Mouse (Mus musculus) midbrain, embryonic 10.5 days (tissue): ENCODE measurements around the gene Best2. TPM values are rescaled to one million over a fixed set of nuclear protein-coding genes. Genes with fewer than 3 reads are reported as not detected.

Source experiments
- DNase-seq: peaks from one replicate; pipeline ENCODE4 v3.0.0-alpha.2; 2017; ENCODE audit warnings: low spot score
- H3K27ac ChIP-seq: fragments of 300-500 bp; sonication (generic); replicated peaks from 2 replicates; pipeline ENCODE4 v1.5.1; 2016; ENCODE audit warnings: mild to moderate bottlenecking
- H3K27me3 ChIP-seq: fragments of 300-500 bp; sonication (generic); 2 replicates; pipeline ENCODE4 v1.6.1; 2016; ENCODE audit warnings: low read depth, mild to moderate bottlenecking; ENCODE audit not compliant: poor library complexity, severe bottlenecking
- H3K36me3 ChIP-seq: fragments of 300-500 bp; sonication (generic); 2 replicates; pipeline ENCODE4 v1.6.1; 2016; ENCODE audit warnings: mild to moderate bottlenecking, moderate library complexity
- H3K4me1 ChIP-seq: fragments of 300-500 bp; sonication (generic); 2 replicates; pipeline ENCODE4 v1.6.1; 2016
- H3K4me3 ChIP-seq: fragments of 300-500 bp; sonication (generic); 2 replicates; pipeline ENCODE4 v1.5.1; 2016; ENCODE audit warnings: mild to moderate bottlenecking, moderate library complexity
- H3K9me3 ChIP-seq: fragments of 300-500 bp; sonication (generic); replicated peaks from 2 replicates; pipeline ENCODE4 v1.6.1; 2016; ENCODE audit warnings: mild to moderate bottlenecking
- WGBS: fragments of 180-500 bp; shearing (Covaris S2); methylation state at CpG from one replicate; pipeline ENCODE4 v1.1.7; 2016; 5-methylcytosine and 5-hydroxymethylcytosine counted together
- polyA plus RNA-seq: library from polyadenylated mRNA; unstranded; fragments of >200 nt; fragmentation: Nextera tagmentation; extraction: Ambion mirVana; gene quantifications from 2 replicates; pipeline ENCODE4 v1.2.1, GENCODE M21; 2016

The Best2 gene
- polyA plus RNA-seq, 1 experiment from 2014 or later: not detected

GRCm38 (mm10) chr8:85011242-85011641, 3.1 kb downstream of the Best2 start:
- Histone ChIP-seq H3K4me3 (peak overlapping the region; percentile 21), H3K36me3 (no peaks in the 10 kb centered on the region), H3K4me1 (peaks cover 12% of the 10 kb centered on the region), H3K27me3 (peaks cover 77% of the 10 kb centered on the region), H3K27ac (no peak overlapping the region), H3K9me3 (no peaks in the 10 kb centered on the region)
- DNase-seq: no peak
- WGBS: 13% methylated on average over 28 of the region's 28 CpGs

- WGBS: 14% methylated on average over 25 of the region's 25 CpGs
- H3K9me3 ChIP-seq: no peaks in the 10 kb centered on the region
- no peak overlapping the region for H3K27ac ChIP-seq
- H3K4me3 ChIP-seq: no peak overlapping the region
- H3K36me3 ChIP-seq: no peaks in the 10 kb centered on the region
- peaks cover 4% of the 10 kb centered on the region for H3K4me1 ChIP-seq
- no peak for DNase-seq
- peaks cover 54% of the 10 kb centered on the region for H3K27me3 ChIP-seq
Observed at GRCm38 (mm10) chr8:85007686-85008085, 6.6 kb downstream of the Best2 start.

- Histone ChIP-seq H3K4me3 (peak overlapping the region; percentile 41), H3K27me3 (peaks cover 37% of the 10 kb centered on the region)
- WGBS: 4% methylated on average over 19 of the region's 19 CpGs
Observed at GRCm38 (mm10) chr8:84997649-84998295, 16.6 kb downstream of the Best2 start.

DNA sequence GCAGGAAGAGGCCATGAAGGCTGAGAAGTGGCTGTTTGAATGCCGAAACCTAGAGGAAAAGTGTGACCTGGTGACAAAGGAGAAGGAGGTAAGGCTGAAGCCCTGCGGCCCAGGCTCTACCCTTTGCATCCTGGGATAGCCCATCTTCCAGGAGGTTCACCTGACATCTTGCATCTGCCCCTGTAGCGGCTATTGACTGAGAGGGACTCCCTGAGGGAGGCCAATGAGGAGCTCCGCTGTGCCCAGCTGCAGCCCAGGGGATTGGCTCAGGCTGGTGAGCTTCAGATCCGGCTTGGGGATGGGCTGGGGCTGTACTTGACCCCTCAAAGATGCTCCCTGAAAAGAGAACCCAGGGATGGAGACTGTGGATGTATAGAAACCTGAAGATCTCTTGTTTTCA, 17.4 kb downstream of the Best2 start:
- Histone ChIP-seq H3K36me3 (no peaks in the 10 kb centered on the region), H3K27me3 (peaks cover 41% of the 10 kb centered on the region), H3K4me3 (no peak overlapping the region), H3K9me3 (no peaks in the 10 kb centered on the region), H3K4me1 (peaks cover 19% of the 10 kb centered on the region), H3K27ac (no peak overlapping the region)
- WGBS: 64% methylated on average over 5 of the region's 5 CpGs
- DNase-seq: no peak

More at GRCm38 (mm10) chr8:84997649-84998295, 16.6 kb downstream of the Best2 start:
- peak; percentile 90 for DNase-seq
- H3K4me1 ChIP-seq: peaks cover 19% of the 10 kb centered on the region
- H3K9me3 ChIP-seq: no peaks in the 10 kb centered on the region
- H3K36me3 ChIP-seq: no peaks in the 10 kb centered on the region
- peak overlapping the region; percentile 77 for H3K27ac ChIP-seq

- H3K4me1 ChIP-seq: peaks cover 26% of the 10 kb centered on the region
- H3K27ac ChIP-seq: no peak overlapping the region
- H3K4me3 ChIP-seq: peak overlapping the region; percentile 2; the same call in 1 of the 2 replicates
- WGBS: 26% methylated on average over 25 of the region's 25 CpGs
- H3K27me3 ChIP-seq: peaks cover 49% of the 10 kb centered on the region
- no peaks in the 10 kb centered on the region for H3K36me3 ChIP-seq
- no peak for DNase-seq
- no peaks in the 10 kb centered on the region for H3K9me3 ChIP-seq
Observed at GRCm38 (mm10) chr8:84995680-84996079, 18.7 kb downstream of the Best2 start.

DNA sequence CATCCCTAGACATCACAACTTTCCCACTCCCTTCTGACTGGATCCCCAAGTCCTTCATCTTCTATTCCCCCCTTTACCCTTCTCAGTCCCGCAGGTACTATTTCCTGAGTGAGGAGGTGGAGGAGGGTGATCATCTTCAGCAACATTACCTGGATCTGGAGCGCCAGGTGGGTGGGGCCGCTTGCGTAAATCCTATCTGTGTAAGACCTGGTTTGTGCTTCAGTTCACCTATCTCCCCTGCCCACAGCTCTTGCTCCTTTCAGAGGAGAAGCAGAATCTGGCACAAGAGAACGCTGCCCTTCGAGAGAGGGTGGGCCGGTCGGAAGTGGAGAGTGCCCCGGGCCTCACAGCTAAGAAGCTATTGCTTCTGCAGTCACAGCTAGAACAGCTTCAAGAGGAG, 20.0 kb downstream of the Best2 start:
- Histone ChIP-seq H3K27ac (no peak overlapping the region), H3K4me1 (peaks cover 37% of the 10 kb centered on the region), H3K9me3 (no peaks in the 10 kb centered on the region), H3K4me3 (no peak overlapping the region), H3K36me3 (no peaks in the 10 kb centered on the region), H3K27me3 (peaks cover 49% of the 10 kb centered on the region)
- WGBS: 96% methylated on average over 9 of the region's 9 CpGs
- no peak for DNase-seq

GRCm38 (mm10) chr8:84990836-84991235, 23.5 kb downstream of the Best2 start:
- Histone ChIP-seq H3K36me3 (no peaks in the 10 kb centered on the region), H3K9me3 (no peaks in the 10 kb centered on the region), H3K4me3 (peak overlapping the region; percentile 72), H3K4me1 (peaks cover 34% of the 10 kb centered on the region), H3K27ac (peak overlapping the region; percentile 88), H3K27me3 (peaks cover 64% of the 10 kb centered on the region)
- DNase-seq: no peak
- 2% methylated on average over 15 of the region's 15 CpGs for WGBS

DNA sequence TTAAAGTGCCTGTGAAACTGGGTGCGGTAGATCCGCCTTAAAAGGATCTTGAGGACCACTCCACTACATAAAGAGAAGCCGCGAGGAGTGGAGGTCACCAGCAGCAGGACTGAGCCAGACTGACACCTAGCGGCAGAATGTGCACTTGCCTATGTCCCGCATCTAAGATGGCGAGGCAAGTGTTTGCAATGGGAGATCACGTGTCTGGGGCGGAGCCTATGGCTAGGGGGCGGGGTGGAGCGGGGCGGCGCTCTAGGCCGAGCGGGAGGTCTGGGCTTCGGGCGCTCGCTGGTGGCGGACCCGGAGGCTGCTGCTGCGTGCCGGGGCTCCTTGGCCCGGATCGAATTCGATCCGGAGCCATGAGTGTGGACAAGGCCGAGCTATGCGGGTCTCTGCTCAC, 24.0 kb downstream of the Best2 start, which contains the start of gene Hook2:
TSS of gene Hook2 (plus strand) at position 255 of the 400 bp plus-strand sequence.
- no peaks in the 10 kb centered on the region for H3K9me3 ChIP-seq
- H3K27me3 ChIP-seq: peaks cover 60% of the 10 kb centered on the region
- DNase-seq: peak; percentile 96
- peaks cover 35% of the 10 kb centered on the region for H3K4me1 ChIP-seq
- peak within 1 kb of the TSS; percentile 88 for H3K27ac ChIP-seq
- WGBS: under 1% methylated on average over 28 of the region's 28 CpGs
- no peaks in the 10 kb centered on the region for H3K36me3 ChIP-seq
- H3K4me3 ChIP-seq: peak within 1 kb of the TSS; percentile 72

GRCm38 (mm10) chr8:84989810-84990209, 24.5 kb downstream of the Best2 start:
- H3K4me1 ChIP-seq: peaks cover 40% of the 10 kb centered on the region
- DNase-seq: peak; percentile 90
- no peaks in the 10 kb centered on the region for H3K9me3 ChIP-seq
- WGBS: under 1% methylated on average over 15 of the region's 15 CpGs
- no peaks in the 10 kb centered on the region for H3K36me3 ChIP-seq
- H3K27ac ChIP-seq: peak overlapping the region; percentile 88
- H3K27me3 ChIP-seq: peaks cover 60% of the 10 kb centered on the region
- peak overlapping the region; percentile 72 for H3K4me3 ChIP-seq

- Histone ChIP-seq H3K27ac (no peak overlapping the region), H3K9me3 (no peaks in the 10 kb centered on the region), H3K36me3 (no peaks in the 10 kb centered on the region), H3K4me1 (peaks cover 45% of the 10 kb centered on the region), H3K4me3 (peak overlapping the region; percentile 72), H3K27me3 (peaks cover 60% of the 10 kb centered on the region)
- WGBS: 16% methylated on average over 15 of the region's 15 CpGs
- DNase-seq: no peak
Observed at GRCm38 (mm10) chr8:84989311-84989731, 25.0 kb downstream of the Best2 start.

GRCm38 (mm10) chr8:84987903-84988302, 26.4 kb downstream of the Best2 start:
- no peaks in the 10 kb centered on the region for H3K36me3 ChIP-seq
- peaks cover 69% of the 10 kb centered on the region for H3K27me3 ChIP-seq
- H3K27ac ChIP-seq: no peak overlapping the region
- WGBS: 80% methylated on average over 2 of the region's 2 CpGs
- no peaks in the 10 kb centered on the region for H3K9me3 ChIP-seq
- H3K4me3 ChIP-seq: no peak overlapping the region
- peaks cover 47% of the 10 kb centered on the region for H3K4me1 ChIP-seq
- no peak for DNase-seq

DNA sequence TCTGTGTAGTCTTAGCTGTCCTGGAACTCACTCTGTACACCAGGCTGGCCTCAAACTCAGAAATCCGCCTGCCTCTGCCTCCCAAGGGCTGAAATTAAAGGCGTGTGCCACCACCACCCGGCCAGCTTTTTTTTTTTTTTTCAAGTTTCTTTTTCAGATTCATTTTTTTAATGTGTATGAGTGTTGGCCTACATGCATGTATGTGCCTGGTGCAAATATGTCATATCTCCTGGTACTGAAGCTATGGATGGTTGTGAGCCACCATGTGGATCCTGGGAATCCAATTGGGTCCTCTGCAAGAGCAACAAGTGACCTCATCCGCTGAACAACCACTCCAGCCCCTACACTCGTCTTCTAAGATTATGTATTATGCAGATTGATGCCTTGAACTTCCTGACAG, 26.9 kb downstream of the Best2 start:
- 86% methylated on average over 5 of the region's 5 CpGs for WGBS
- H3K27me3 ChIP-seq: peaks cover 71% of the 10 kb centered on the region
- H3K4me1 ChIP-seq: peaks cover 47% of the 10 kb centered on the region

GRCm38 (mm10) chr8:84986379-84986945, 27.9 kb downstream of the Best2 start:
- H3K9me3 ChIP-seq: no peaks in the 10 kb centered on the region
- peak overlapping the region; percentile 83 for H3K27ac ChIP-seq
- H3K4me1 ChIP-seq: peaks cover 47% of the 10 kb centered on the region
- no peak for DNase-seq
- H3K27me3 ChIP-seq: peaks cover 76% of the 10 kb centered on the region
- 45% methylated on average over 8 of the region's 8 CpGs for WGBS
- peak overlapping the region; percentile 68 for H3K4me3 ChIP-seq
- H3K36me3 ChIP-seq: no peaks in the 10 kb centered on the region

More for the DNA sequence above, 26.9 kb downstream of the Best2 start:
- Histone ChIP-seq H3K27ac (no peak overlapping the region), H3K9me3 (no peaks in the 10 kb centered on the region), H3K4me3 (no peak overlapping the region), H3K36me3 (no peaks in the 10 kb centered on the region)
- DNase-seq: no peak
